Mouse (Mus musculus): ENCODE data around the gene D6Wsu163e.

- TF ChIP-seq CTCF (IDR thresholded peaks at IDR 0.05; ENCODE audit: extremely low read depth, insufficient read depth, insufficient read length, insufficient replicate concordance) (no peak), POLR2A (IDR thresholded peaks at IDR 0.05; ENCODE audit: low read depth, low read length) (no peak)
Measured at GRCm38 (mm10) chr6:126993676-126994075, 53.9 kb downstream of the D6Wsu163e start.
